Mouse (Mus musculus) MEL (cell line): ENCODE results near the gene Ift88. TPM values are rescaled to one million over a fixed set of nuclear protein-coding genes. Genes with fewer than 3 reads are reported as not detected.

Source experiments
- DNase-seq: peaks from one replicate; pipeline ENCODE4 v3.0.0; 2011; ENCODE audit warnings: low read depth, low spot score
- H3K27ac ChIP-seq: 2 replicates; pipeline ENCODE4 v1.5.1; 2012; ENCODE audit warnings: low read depth, mild to moderate bottlenecking, control low read depth, low read length, moderate library complexity; ENCODE audit not compliant: control insufficient read depth
- H3K27me3 ChIP-seq, 2 experiments: fragments of 150-350 bp in 1 of 2; sonication (generic) in 1 of 2; 2 replicates each; pipeline ENCODE4 v1.6.1; 2012; ENCODE audit warnings: low read length in 2 of 2, mild to moderate bottlenecking in 2 of 2, improper control_type of control experiment in 1 of 2, moderate library complexity in 1 of 2; ENCODE audit not compliant: insufficient read depth in 2 of 2, control insufficient read depth in 1 of 2
- H3K36me3 ChIP-seq, 2 experiments: 2 replicates each; pipeline ENCODE4 v1.6.1; 2012 to 2014; ENCODE audit warnings: low read length in 2 of 2, improper control_type of control experiment in 1 of 2, inconsistent platforms in 1 of 2, mild to moderate bottlenecking in 1 of 2; ENCODE audit not compliant: insufficient read depth in 2 of 2, control insufficient read depth in 1 of 2
- H3K4me1 ChIP-seq, 2 experiments: fragments of 150-350 bp in 1 of 2; sonication (generic) in 1 of 2; 2 replicates each; pipeline ENCODE4 v1.6.1; 2012; ENCODE audit warnings: low read length in 2 of 2, improper control_type of control experiment in 1 of 2, mild to moderate bottlenecking in 1 of 2; ENCODE audit not compliant: insufficient read depth in 2 of 2, control insufficient read depth in 1 of 2
- H3K4me3 ChIP-seq, 2 experiments: fragments of 150-350 bp in 1 of 2; sonication (generic) in 1 of 2; 2 replicates each; pipeline ENCODE4 v1.5.1; 2012; ENCODE audit warnings: low read depth in 2 of 2, low read length in 2 of 2, mild to moderate bottlenecking in 2 of 2, moderate library complexity in 2 of 2, control low read depth in 1 of 2, improper control_type of control experiment in 1 of 2; ENCODE audit not compliant: control insufficient read depth in 1 of 2, insufficient read depth in 1 of 2
- H3K79me2 ChIP-seq: 2 replicates; pipeline ENCODE4 v1.6.1; 2012; ENCODE audit warnings: mild to moderate bottlenecking, low read length, moderate library complexity; ENCODE audit not compliant: control insufficient read depth, poor library complexity, insufficient read depth
- H3K9ac ChIP-seq: 2 replicates; pipeline ENCODE4 v1.6.1; 2012; ENCODE audit warnings: low read depth, mild to moderate bottlenecking, control low read depth, low read length, moderate library complexity; ENCODE audit not compliant: control insufficient read depth, poor library complexity, severe bottlenecking
- H3K9me3 ChIP-seq: fragments of 150-350 bp; sonication (generic); replicated peaks from 2 replicates; pipeline ENCODE4 v1.6.1; 2012; ENCODE audit warnings: mild to moderate bottlenecking, low read length, improper control_type of control experiment, moderate library complexity; ENCODE audit not compliant: insufficient read depth
- EP300 ChIP-seq, 2 experiments: IDR thresholded peaks; 2 replicates each; pipeline ENCODE4 v1.6.1; 2011; ENCODE audit warnings: improper control_type of control experiment in 2 of 2, low read length in 2 of 2, low read depth in 1 of 2, mild to moderate bottlenecking in 1 of 2
- ETS1 ChIP-seq: IDR thresholded peaks from 2 replicates; pipeline ENCODE4 v1.6.1; 2012; ENCODE audit warnings: low read depth, mild to moderate bottlenecking, inconsistent platforms, low read length, improper control_type of control experiment, moderate library complexity
- GABPA ChIP-seq: IDR thresholded peaks from 2 replicates; pipeline ENCODE4 v1.6.1; 2012; ENCODE audit warnings: low read depth, mild to moderate bottlenecking, inconsistent platforms, low read length, improper control_type of control experiment, moderate library complexity
- HCFC1 ChIP-seq: IDR thresholded peaks from 2 replicates; pipeline ENCODE4 v1.6.1; 2012; ENCODE audit warnings: low read depth, mild to moderate bottlenecking, inconsistent platforms, low read length, improper control_type of control experiment, moderate library complexity
- JUND ChIP-seq: IDR thresholded peaks from 2 replicates; pipeline ENCODE4 v1.6.1; 2011; ENCODE audit warnings: low read depth, mild to moderate bottlenecking, improper control_type of control experiment, low read length
- MAFK ChIP-seq: IDR thresholded peaks from 2 replicates; pipeline ENCODE4 v1.6.1; 2011; ENCODE audit warnings: low read depth, mild to moderate bottlenecking, low read length, improper control_type of control experiment, borderline replicate concordance
- MAZ ChIP-seq: IDR thresholded peaks from 2 replicates; pipeline ENCODE4 v1.6.1; 2012; ENCODE audit warnings: low read depth, mild to moderate bottlenecking, inconsistent platforms, low read length, improper control_type of control experiment
- MEF2A ChIP-seq: IDR thresholded peaks from 2 replicates; pipeline ENCODE4 v1.6.1; 2014; ENCODE audit warnings: low read depth, mild to moderate bottlenecking, inconsistent platforms, low read length, improper control_type of control experiment; ENCODE audit not compliant: poor library complexity, insufficient replicate concordance, severe bottlenecking; ENCODE audit errors: extremely low read depth
- MYB ChIP-seq: IDR thresholded peaks from 2 replicates; pipeline ENCODE4 v1.6.1; 2011; ENCODE audit warnings: mild to moderate bottlenecking, low read depth, low read length, improper control_type of control experiment
- POLR2A ChIP-seq, 2 experiments: IDR thresholded peaks; 2 replicates each; pipeline ENCODE4 v1.6.1; 2011 to 2012; ENCODE audit warnings: low read length in 2 of 2, mild to moderate bottlenecking in 2 of 2, control low read depth in 1 of 2, improper control_type of control experiment in 1 of 2, low read depth in 1 of 2, moderate library complexity in 1 of 2; ENCODE audit not compliant: control insufficient read depth in 1 of 2, insufficient read depth in 1 of 2, poor library complexity in 1 of 2
- POLR2AphosphoS2 ChIP-seq: IDR thresholded peaks from 2 replicates; pipeline ENCODE4 v1.6.1; 2011; ENCODE audit warnings: low read length, improper control_type of control experiment
- RCOR1 ChIP-seq: IDR thresholded peaks from 2 replicates; pipeline ENCODE4 v1.6.1; 2012; ENCODE audit warnings: low read depth, mild to moderate bottlenecking, inconsistent platforms, low read length, improper control_type of control experiment
- SIN3A ChIP-seq: IDR thresholded peaks from 2 replicates; pipeline ENCODE4 v1.6.1; 2012; ENCODE audit warnings: low read length, improper control_type of control experiment, inconsistent platforms
- TAL1 ChIP-seq: IDR thresholded peaks from 2 replicates; pipeline ENCODE4 v1.6.1; 2012; ENCODE audit warnings: mild to moderate bottlenecking, inconsistent platforms, low read length, moderate library complexity, mixed read lengths
- TCF12 ChIP-seq: IDR thresholded peaks from 2 replicates; pipeline ENCODE4 v1.6.1; 2014; ENCODE audit warnings: low read depth, mild to moderate bottlenecking, inconsistent platforms, low read length, improper control_type of control experiment, moderate library complexity
- UBTF ChIP-seq: IDR thresholded peaks from 2 replicates; pipeline ENCODE4 v1.6.1; 2012; ENCODE audit warnings: low read depth, mild to moderate bottlenecking, inconsistent platforms, low read length, improper control_type of control experiment, moderate library complexity, borderline replicate concordance; ENCODE audit not compliant: insufficient read depth
- ZKSCAN1 ChIP-seq: IDR thresholded peaks from 2 replicates; pipeline ENCODE4 v1.6.1; 2012; ENCODE audit warnings: low read depth, mild to moderate bottlenecking, inconsistent platforms, low read length, improper control_type of control experiment, moderate library complexity
- polyA plus RNA-seq, 2 experiments: library from polyadenylated mRNA; stranded (reverse) in 1 of 2; unstranded in 1 of 2; fragments of >175 nt in 1 of 2; fragments of >200 nt in 1 of 2; gene quantifications; 2 replicates each; pipeline versions ENCODE4 v1.2.1 to v1.2.4; 2012; ENCODE audit warnings: low replicate concordance in 2 of 2, low read depth in 1 of 2; ENCODE audit not compliant: insufficient read length in 2 of 2, insufficient read depth in 1 of 2, missing spikeins in 1 of 2
- total RNA-seq: library from RNA; depleted of rRNA; stranded (reverse); fragments of 300-350 nt; gene quantifications from 2 replicates; pipeline ENCODE4 v1.2.3, GENCODE M21; 2012

Gene Ift88
- total and polyA plus RNA-seq, 3 experiments: 2.4 to 5.1 TPM; not detected in 1

DNA sequence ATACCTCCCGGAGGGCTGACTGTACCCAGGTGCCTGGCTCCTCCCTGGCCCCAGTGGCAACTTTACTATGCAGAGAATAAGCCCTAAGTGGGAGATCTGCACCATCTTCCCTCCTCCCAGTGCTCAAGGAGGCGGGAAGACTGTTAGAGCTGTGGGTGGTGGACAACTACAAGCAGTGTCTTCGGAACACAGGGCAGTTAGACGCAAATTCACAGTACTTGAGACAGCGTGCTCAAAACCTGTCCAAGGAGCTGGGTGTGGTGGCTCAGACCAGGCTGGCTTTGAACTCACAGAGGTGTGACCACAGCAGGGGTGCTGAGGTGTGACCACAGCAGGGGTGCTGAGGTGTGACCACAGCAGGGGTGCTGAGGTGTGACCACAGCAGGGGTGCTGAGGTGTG, 130.6 kb downstream of the Ift88 start:
- TF ChIP-seq TCF12 (no peak), UBTF (no peak), EP300 (IDR thresholded peaks at IDR 0.05; ENCODE audit: low read depth in 1 of 2, low read length in 2 of 2) (no peak), JUND (no peak), POLR2A (IDR thresholded peaks at IDR 0.05; ENCODE audit: control insufficient read depth in 1 of 2, insufficient read depth in 1 of 2, low read depth in 1 of 2, low read length in 2 of 2, poor library complexity in 1 of 2) (no peak)
- Histone ChIP-seq H3K27ac (no peak overlapping the region), H3K9ac (no peak overlapping the region), H3K4me3 (no peak overlapping the region), H3K79me2 (no peaks in the 10 kb centered on the region), H3K27me3 (no peaks in the 10 kb centered on the region), H3K4me1 (no peaks in the 10 kb centered on the region), H3K36me3 (peaks cover 0 to 5% of the 10 kb centered on the region in 2 experiments; a peak in 2 of 4 replicates), H3K9me3 (no peaks in the 10 kb centered on the region)
- DNase-seq: no peak

- H3K79me2 ChIP-seq: no peaks in the 10 kb centered on the region
- TF ChIP-seq GABPA: no peak
- no peak for TF ChIP-seq ZKSCAN1
- TF ChIP-seq MAFK: no peak
- TF ChIP-seq RCOR1: no peak
- TF ChIP-seq UBTF: no peak
- no peak for TF ChIP-seq SIN3A
- no peak for TF ChIP-seq ETS1
- TF ChIP-seq POLR2AphosphoS2: no peak
- no peak for TF ChIP-seq HCFC1
- TF ChIP-seq MEF2A: no peak
- no peak for TF ChIP-seq TAL1
- TF ChIP-seq MAZ: no peak
- TF ChIP-seq MYB: no peak
- H3K9ac ChIP-seq: no peak overlapping the region
- H3K27me3 ChIP-seq: no peaks in the 10 kb centered on the region
- H3K27ac ChIP-seq: no peak overlapping the region
- DNase-seq: no peak
- H3K4me1 ChIP-seq: no peaks in the 10 kb centered on the region
- H3K9me3 ChIP-seq: no peaks in the 10 kb centered on the region
- H3K4me3 ChIP-seq: no peak overlapping the region
- H3K36me3 ChIP-seq: peaks cover 0 to 5% of the 10 kb centered on the region in 2 experiments; a peak in 2 of 4 replicates
Observed at GRCm38 (mm10) chr14:57555471-57556070, 131.7 kb downstream of the Ift88 start.
